Mouse (Mus musculus): ENCODE measurements at regions not wholly inside any gene's neighbourhood (a gene's known extent, or its start where the extent isn't known, plus 50 kb on each side); places are given as distances from the start of the nearest gene placed in this dataset.

- no peak for TF ChIP-seq CTCF (IDR thresholded peaks at IDR 0.05 in 2 of 3, conservative IDR thresholded peaks at IDR 0.05 in 1 of 3; ENCODE audit: control insufficient read depth in 1 of 3, insufficient read depth in 1 of 3, low read depth in 2 of 3, low read length in 3 of 3, poor library complexity in 1 of 3, severe bottlenecking in 1 of 3)
- no peak for TF ChIP-seq TAL1 (IDR thresholded peaks at IDR 0.05; ENCODE audit: low read length)
- no peak for TF ChIP-seq JUND (IDR thresholded peaks at IDR 0.05; ENCODE audit: low read depth, low read length)
- no peak for TF ChIP-seq RAD21 (IDR thresholded peaks at IDR 0.05; ENCODE audit: low read depth, low read length)
- TF ChIP-seq USF1 (IDR thresholded peaks at IDR 0.05; ENCODE audit: low read depth, low read length) = no peak
- no peak for TF ChIP-seq MAX (IDR thresholded peaks at IDR 0.05; ENCODE audit: low read length)
- TF ChIP-seq MXI1 (IDR thresholded peaks at IDR 0.05; ENCODE audit: low read depth, low read length) = no peak
These were observed 569.8 kb upstream of the Large1 start for GRCm38 (mm10) chr8:73923181-73923580.

Measured in MEL (cell line).